Mouse (Mus musculus) hindbrain, embryonic 11.5 days (tissue): ENCODE data around the gene Gpatch2. TPM values are rescaled to one million over a fixed set of nuclear protein-coding genes. Genes with fewer than 3 reads are reported as not detected.

Experiments used
- ATAC-seq: fragments of 200-750 bp; cut with Nextera tagmentation; 2 replicates; pipeline ENCODE4 v1.8.0; 2017; ENCODE audit warnings: mild to moderate bottlenecking, moderate TSS enrichment, moderate library complexity; ENCODE audit not compliant: low FRiP score
- DNase-seq: peaks from one replicate; pipeline ENCODE4 v3.0.0-alpha.2; 2015; ENCODE audit warnings: low spot score
- H3K27ac ChIP-seq: fragments of 300-500 bp; sonication (generic); 2 replicates; pipeline ENCODE4 v1.5.1; 2014; ENCODE audit warnings: mild to moderate bottlenecking, low read depth, low read length
- H3K27me3 ChIP-seq: fragments of 300-500 bp; sonication (generic); 2 replicates; pipeline ENCODE4 v1.6.1; 2014; ENCODE audit warnings: mild to moderate bottlenecking, low read length, moderate library complexity, mixed read lengths; ENCODE audit not compliant: control insufficient read depth, insufficient read depth
- H3K36me3 ChIP-seq: fragments of 300-500 bp; sonication (generic); 2 replicates; pipeline ENCODE4 v1.6.1; 2014; ENCODE audit warnings: mild to moderate bottlenecking, low read length, moderate library complexity, mixed read lengths; ENCODE audit not compliant: control insufficient read depth, insufficient read depth
- H3K4me1 ChIP-seq: fragments of 300-500 bp; sonication (generic); replicated peaks from 2 replicates; pipeline ENCODE4 v1.6.1; 2014; ENCODE audit warnings: low read length, mixed read lengths; ENCODE audit not compliant: control insufficient read depth, insufficient read depth
- H3K4me2 ChIP-seq: fragments of 300-500 bp; sonication (generic); replicated peaks from 2 replicates; pipeline ENCODE4 v1.6.1; 2014; ENCODE audit warnings: mild to moderate bottlenecking, low read depth, low read length
- H3K4me3 ChIP-seq: fragments of 300-500 bp; sonication (generic); 2 replicates; pipeline ENCODE4 v1.5.1; 2014; ENCODE audit warnings: low read depth, low read length
- H3K9ac ChIP-seq: fragments of 300-500 bp; sonication (generic); 2 replicates; pipeline ENCODE4 v1.6.1; 2014; ENCODE audit warnings: low read depth, low read length
- H3K9me3 ChIP-seq: fragments of 300-500 bp; sonication (generic); 2 replicates; pipeline ENCODE4 v1.6.1; 2016; ENCODE audit warnings: low read length; ENCODE audit not compliant: control insufficient read depth
- WGBS: fragments of 180-500 bp; shearing (Covaris S2); extraction: QIAGEN DNeasy Blood & Tissue Kit; methylation state at CpG from one replicate; pipeline ENCODE4 v1.1.7; 2014; 5-methylcytosine and 5-hydroxymethylcytosine counted together
- polyA plus RNA-seq: library from polyadenylated mRNA; unstranded; fragments of >200 nt; fragmentation: Nextera tagmentation; extraction: Ambion mirVana; gene quantifications from 2 replicates; pipeline ENCODE4 v1.2.1, GENCODE M21; 2014

The Gpatch2 gene
- polyA plus RNA-seq, 1 experiment from 2014 or later = 30.8 TPM

DNA sequence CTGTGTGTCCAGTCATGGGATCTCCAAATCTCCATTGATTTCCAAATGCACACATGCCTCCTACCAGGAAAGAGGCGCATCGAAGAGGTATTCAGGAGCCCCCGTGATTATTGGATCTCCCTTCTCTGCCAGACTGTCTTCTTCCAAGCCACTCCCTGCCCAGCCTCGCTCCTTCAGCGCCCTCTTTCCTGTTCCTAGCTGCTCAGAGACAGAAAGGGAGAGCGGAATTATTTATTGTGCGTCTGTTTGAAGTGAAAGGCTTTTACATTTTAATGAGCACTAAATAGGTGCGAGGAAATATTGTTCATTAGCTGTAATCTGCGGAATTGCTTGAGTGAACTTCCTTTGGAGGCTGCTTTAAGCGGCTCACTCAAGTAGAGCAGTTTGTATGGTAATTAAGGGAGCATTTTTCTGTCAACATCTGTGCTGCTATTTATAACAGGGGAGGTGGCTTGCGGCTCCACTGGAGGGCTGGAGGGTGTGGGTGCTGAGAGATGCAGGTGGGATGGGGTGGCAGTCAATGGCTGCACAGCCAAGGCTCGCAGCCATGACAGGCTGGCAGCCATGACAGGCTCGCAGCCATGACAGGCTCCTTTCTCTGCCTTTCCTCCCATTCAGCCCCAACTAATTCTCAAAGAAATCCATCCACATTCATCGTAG is 162.7 kb downstream of the Gpatch2 start:
- WGBS = 68% methylated on average over 14 of the region's 14 CpGs
- no peak for DNase-seq
- Histone ChIP-seq H3K27me3 (no peaks in the 10 kb centered on the region), H3K4me1 (no peaks in the 10 kb centered on the region; the same call in 1 of the 2 replicates), H3K9ac (no peak overlapping the region), H3K27ac (no peak overlapping the region), H3K4me2 (no peak overlapping the region), H3K9me3 (no peaks in the 10 kb centered on the region), H3K36me3 (no peaks in the 10 kb centered on the region), H3K4me3 (no peak overlapping the region)
- peak; percentile 40; the same call in 1 of the 2 replicates for ATAC-seq

DNA sequence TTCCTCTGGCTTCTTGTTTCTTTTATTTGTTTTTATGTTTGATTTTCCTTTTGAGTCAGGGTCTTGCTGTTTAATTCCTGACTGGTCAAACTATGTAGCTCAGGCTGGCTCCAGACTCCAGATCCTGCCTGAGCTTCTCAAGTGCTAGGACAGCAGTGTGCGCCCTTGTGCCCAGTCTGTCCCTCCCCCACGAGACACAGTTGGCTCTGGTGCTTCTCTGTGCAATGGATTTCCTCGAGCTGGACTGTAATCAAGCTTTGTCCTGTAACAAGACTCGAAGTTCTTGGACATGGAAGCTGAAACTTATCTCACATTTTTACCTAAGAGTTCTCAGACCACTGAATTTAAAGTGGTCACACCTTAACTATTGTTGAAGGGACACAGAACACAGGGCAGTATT is 174.2 kb downstream of the Gpatch2 start:
- no peak overlapping the region for H3K4me3 ChIP-seq
- DNase-seq = no peak

GRCm38 (mm10) chr1:187400834-187401233 is 185.5 kb downstream of the Gpatch2 start:
- H3K36me3 ChIP-seq = no peaks in the 10 kb centered on the region
- no peak overlapping the region for H3K4me3 ChIP-seq
- 94% methylated on average over 9 of the region's 9 CpGs for WGBS
- H3K4me1 ChIP-seq = no peaks in the 10 kb centered on the region
- H3K4me2 ChIP-seq = no peak overlapping the region
- no peaks in the 10 kb centered on the region for H3K9me3 ChIP-seq
- DNase-seq = no peak
- H3K27ac ChIP-seq = no peak overlapping the region
- ATAC-seq = no peak
- H3K27me3 ChIP-seq = no peaks in the 10 kb centered on the region
- H3K9ac ChIP-seq = no peak overlapping the region

More for the DNA sequence above, 174.2 kb downstream of the Gpatch2 start:
- WGBS = 83% methylated on average over 4 of the region's 4 CpGs
- Histone ChIP-seq H3K9ac (no peak overlapping the region), H3K4me2 (no peak overlapping the region), H3K27ac (no peak overlapping the region), H3K36me3 (no peaks in the 10 kb centered on the region), H3K27me3 (no peaks in the 10 kb centered on the region), H3K4me1 (no peaks in the 10 kb centered on the region), H3K9me3 (no peaks in the 10 kb centered on the region)
- no peak for ATAC-seq

Other genes starting within 250 kb of the Gpatch2 start
- 0.06 TPM in 1 of 2 replicates, not detected in the other for gene D1Pas1, start 248.1 kb upstream of the Gpatch2 start, polyA plus RNA-seq
- gene Spata17, start within 50 bp of the Gpatch2 start, polyA plus RNA-seq = 1.6 and 2.1 TPM in 2 replicates